Mouse (Mus musculus) midbrain, embryonic 12.5 days (tissue): ENCODE measurements at regions not wholly inside any gene's neighbourhood (a gene's known extent, or its start where the extent isn't known, plus 50 kb on each side); places are given as distances from the start of the nearest gene placed in this dataset. TPM values are rescaled to one million over a fixed set of nuclear protein-coding genes. Genes with fewer than 3 reads are reported as not detected.

ENCODE experiments used
- ATAC-seq: fragments of 200-750 bp; cut with Nextera tagmentation; 2 replicates; pipeline ENCODE4 v1.8.0; 2017; ENCODE audit warnings: low read depth, moderate TSS enrichment, moderate library complexity; ENCODE audit not compliant: low FRiP score
- H3K27ac ChIP-seq: fragments of 300-500 bp; sonication (generic); replicated peaks from 2 replicates; pipeline ENCODE4 v1.5.1; 2016; ENCODE audit warnings: mild to moderate bottlenecking
- H3K27me3 ChIP-seq: fragments of 300-500 bp; sonication (generic); 2 replicates; pipeline ENCODE4 v1.6.1; 2016; ENCODE audit warnings: mild to moderate bottlenecking
- H3K36me3 ChIP-seq: fragments of 300-500 bp; sonication (generic); 2 replicates; pipeline ENCODE4 v1.6.1; 2016
- H3K4me1 ChIP-seq: fragments of 300-500 bp; sonication (generic); 2 replicates; pipeline ENCODE4 v1.6.1; 2016
- H3K4me2 ChIP-seq: fragments of 300-500 bp; sonication (generic); replicated peaks from 2 replicates; pipeline ENCODE4 v1.6.1; 2016; ENCODE audit warnings: mild to moderate bottlenecking, moderate library complexity
- H3K4me3 ChIP-seq: fragments of 300-500 bp; sonication (generic); 2 replicates; pipeline ENCODE4 v1.5.1; 2016; ENCODE audit warnings: mild to moderate bottlenecking
- H3K9ac ChIP-seq: fragments of 300-500 bp; sonication (generic); replicated peaks from 2 replicates; pipeline ENCODE4 v1.6.1; 2016; ENCODE audit warnings: mild to moderate bottlenecking, moderate library complexity
- H3K9me3 ChIP-seq: fragments of 300-500 bp; sonication (generic); 2 replicates; pipeline ENCODE4 v1.6.1; 2016; ENCODE audit warnings: mild to moderate bottlenecking
- WGBS: fragments of 180-500 bp; shearing (Covaris S2); methylation state at CpG from one replicate; pipeline ENCODE4 v1.1.7; 2016; 5-methylcytosine and 5-hydroxymethylcytosine counted together
- microRNA-seq: library from miRNA; unstranded; fragments of <30 nt; microRNA quantifications from one replicate; pipeline ENCODE4, GENCODE M21; 2017

DNA sequence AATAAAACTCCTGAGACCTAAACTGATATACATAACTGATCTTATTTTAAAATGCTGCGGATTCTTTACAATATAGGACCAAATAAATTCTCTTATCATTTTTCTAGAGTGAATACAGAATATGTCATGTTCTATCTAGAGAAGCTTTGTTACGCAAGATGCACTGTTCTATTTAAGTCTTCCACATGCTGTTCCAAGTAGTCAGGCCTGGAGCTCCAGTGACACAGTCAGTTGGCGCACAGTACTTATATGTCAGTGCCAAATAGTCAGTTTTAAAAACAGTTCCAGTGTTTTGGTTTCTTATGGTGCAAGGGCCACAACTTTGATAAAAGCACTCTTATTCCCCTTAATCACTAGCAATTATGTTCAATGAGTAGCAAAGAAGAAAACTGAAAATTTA is 344.3 kb upstream of the Slitrk5 start:
- Histone ChIP-seq H3K27ac (no peak overlapping the region), H3K4me2 (no peak overlapping the region), H3K27me3 (no peaks in the 10 kb centered on the region), H3K9me3 (no peaks in the 10 kb centered on the region), H3K4me3 (no peak overlapping the region), H3K36me3 (no peaks in the 10 kb centered on the region), H3K4me1 (no peaks in the 10 kb centered on the region), H3K9ac (no peak overlapping the region)
- no peak for ATAC-seq
- 90% methylated on average over 3 of the region's 3 CpGs for WGBS

DNA sequence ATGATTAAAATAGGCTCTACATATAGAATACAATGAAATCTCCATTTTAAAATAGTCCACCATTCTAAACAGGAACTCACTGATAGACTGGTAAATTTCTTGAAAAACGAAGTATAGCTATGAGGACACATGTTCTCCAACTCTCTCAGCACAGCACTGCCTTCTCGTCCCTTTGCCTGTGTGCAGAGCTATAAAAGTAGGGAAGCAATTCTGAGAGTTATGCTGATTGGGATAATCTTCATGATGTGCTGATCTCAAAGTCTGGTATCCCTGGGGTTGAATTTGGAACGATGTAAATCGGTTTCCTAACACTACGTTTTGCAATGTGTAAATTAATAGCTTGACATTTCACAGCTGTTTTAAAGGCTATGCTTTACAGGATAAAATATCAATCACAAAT is 321.4 kb upstream of the Slitrk5 start:
- Histone ChIP-seq H3K4me2 (no peak overlapping the region), H3K9me3 (no peaks in the 10 kb centered on the region), H3K36me3 (no peaks in the 10 kb centered on the region), H3K9ac (no peak overlapping the region), H3K4me1 (no peaks in the 10 kb centered on the region), H3K27me3 (no peaks in the 10 kb centered on the region), H3K27ac (no peak overlapping the region), H3K4me3 (no peak overlapping the region)
- WGBS, result 94% methylated on average over 5 of the region's 5 CpGs
- ATAC-seq, result no peak

DNA sequence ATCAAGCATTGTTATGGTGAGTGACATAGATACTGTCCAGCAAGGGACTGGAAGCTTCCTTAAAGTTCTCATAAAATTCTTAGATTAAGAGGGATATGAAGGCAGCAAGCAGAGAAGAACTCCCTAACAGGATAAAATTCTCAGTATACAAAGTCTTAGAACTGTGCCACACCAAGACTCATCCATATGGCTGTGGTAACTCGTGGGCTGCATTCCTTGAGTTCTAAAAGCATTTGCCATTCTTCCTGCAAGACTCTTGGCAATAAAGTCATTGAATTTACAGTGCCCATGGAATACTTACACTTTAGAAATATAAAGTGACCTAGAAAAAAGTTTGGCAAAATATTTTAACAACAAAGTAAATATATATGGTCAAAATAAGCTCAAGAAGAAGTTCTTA is 278.1 kb upstream of the Slitrk5 start:
- H3K4me3 ChIP-seq, result no peak overlapping the region
- H3K9ac ChIP-seq, result no peak overlapping the region
- no peaks in the 10 kb centered on the region for H3K4me1 ChIP-seq
- ATAC-seq, result no peak
- H3K27ac ChIP-seq, result no peak overlapping the region
- no peaks in the 10 kb centered on the region for H3K9me3 ChIP-seq
- no peaks in the 10 kb centered on the region for H3K36me3 ChIP-seq
- no peaks in the 10 kb centered on the region for H3K27me3 ChIP-seq
- 81% methylated on average over 1 of the region's 1 CpGs for WGBS
- no peak overlapping the region for H3K4me2 ChIP-seq

DNA sequence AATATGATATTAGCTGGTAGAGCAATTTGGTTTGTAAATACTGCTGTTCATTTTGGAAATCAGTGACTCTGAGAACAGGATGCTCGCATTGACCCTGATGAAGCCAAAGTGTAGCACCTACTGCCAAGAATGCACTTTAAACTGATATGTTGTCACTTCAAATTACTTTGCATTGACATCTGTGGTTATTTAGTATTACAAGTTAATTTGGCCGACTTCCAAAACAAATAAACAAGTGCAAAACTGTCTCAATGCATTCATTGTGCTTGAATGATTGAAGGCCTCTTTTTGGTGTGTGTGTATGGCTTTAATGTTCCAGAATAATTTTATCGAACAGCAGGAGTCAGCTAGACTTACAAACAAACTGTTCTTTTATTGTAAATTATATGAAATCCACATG is 274.1 kb upstream of the Slitrk5 start:
- H3K27me3 ChIP-seq, result no peaks in the 10 kb centered on the region
- WGBS, result 74% methylated on average over 3 of the region's 3 CpGs
- no peak overlapping the region for H3K9ac ChIP-seq
- ATAC-seq, result no peak
- no peaks in the 10 kb centered on the region for H3K4me1 ChIP-seq
- H3K27ac ChIP-seq, result no peak overlapping the region
- H3K36me3 ChIP-seq, result no peaks in the 10 kb centered on the region
- H3K4me2 ChIP-seq, result no peak overlapping the region
- no peak overlapping the region for H3K4me3 ChIP-seq
- H3K9me3 ChIP-seq, result no peaks in the 10 kb centered on the region

DNA sequence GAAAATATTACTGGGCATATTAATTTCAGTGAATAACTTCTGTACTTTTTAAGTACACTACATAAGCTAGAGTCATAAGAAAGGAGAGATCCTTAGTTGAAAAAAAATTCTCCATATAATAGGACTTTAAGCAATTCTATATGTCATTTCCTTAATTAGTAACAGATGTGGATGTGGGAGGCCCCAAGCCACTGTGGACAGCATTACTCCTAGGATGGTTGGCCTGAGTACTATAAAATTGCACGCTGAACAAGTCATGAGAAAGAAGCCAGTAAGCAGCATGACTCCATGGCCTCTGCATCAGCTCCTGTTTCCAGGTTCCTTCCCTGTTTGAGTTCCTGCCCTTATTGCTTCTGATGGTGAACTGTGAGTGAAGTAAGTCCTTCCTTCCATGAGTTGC is 272.4 kb upstream of the Slitrk5 start:
- no peak overlapping the region for H3K4me3 ChIP-seq
- no peaks in the 10 kb centered on the region for H3K36me3 ChIP-seq
- ATAC-seq, result no peak
- H3K4me1 ChIP-seq, result no peaks in the 10 kb centered on the region
- no peak overlapping the region for H3K9ac ChIP-seq
- H3K27ac ChIP-seq, result no peak overlapping the region
- H3K9me3 ChIP-seq, result no peaks in the 10 kb centered on the region
- WGBS, result 76% methylated on average over 1 of the region's 1 CpGs
- no peak overlapping the region for H3K4me2 ChIP-seq
- no peaks in the 10 kb centered on the region for H3K27me3 ChIP-seq

DNA sequence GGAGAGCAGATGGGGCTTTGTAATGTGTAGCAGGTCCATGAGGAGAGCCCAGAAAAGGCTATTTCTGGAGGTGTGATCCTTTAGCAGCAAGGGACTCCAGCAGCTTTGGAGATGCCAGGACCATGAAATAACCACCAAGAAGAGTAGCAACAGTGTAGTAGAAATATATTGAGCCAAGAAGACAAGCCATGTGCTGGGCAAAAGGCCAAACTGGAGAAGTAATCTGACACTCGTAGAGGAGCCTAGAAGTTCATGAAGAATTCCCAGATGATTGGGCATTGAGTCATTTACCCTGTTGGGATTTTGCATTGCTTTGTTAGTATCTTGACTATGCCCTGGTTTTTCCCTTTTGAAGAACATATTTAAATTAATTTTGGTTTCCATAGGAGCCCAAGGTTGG is 271.3 kb upstream of the Slitrk5 start:
- Histone ChIP-seq H3K4me2 (no peak overlapping the region), H3K27me3 (no peaks in the 10 kb centered on the region), H3K4me3 (no peak overlapping the region), H3K4me1 (no peaks in the 10 kb centered on the region), H3K36me3 (no peaks in the 10 kb centered on the region), H3K9me3 (no peaks in the 10 kb centered on the region), H3K9ac (no peak overlapping the region), H3K27ac (no peak overlapping the region)
- ATAC-seq, result no peak
- WGBS, result 82% methylated on average over 1 of the region's 1 CpGs

DNA sequence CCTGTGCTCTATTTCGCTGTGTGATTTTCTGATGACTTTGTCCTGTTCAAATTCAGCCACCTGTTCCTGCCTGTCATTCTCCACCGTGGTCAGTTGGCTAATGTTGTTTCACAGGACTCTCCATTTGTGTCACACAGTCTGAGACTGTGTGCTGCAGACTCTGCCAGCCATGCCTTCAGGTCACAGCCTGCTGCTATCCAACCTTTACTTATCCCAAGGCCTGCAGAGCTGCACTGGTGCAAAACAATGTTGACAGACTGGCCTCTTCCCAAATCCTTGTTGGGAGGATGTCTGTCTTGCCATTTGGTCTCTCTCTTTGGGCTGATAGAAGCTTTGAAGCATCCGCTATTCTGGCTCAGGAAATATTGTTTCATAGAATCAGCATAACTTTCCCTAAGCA is 261.4 kb upstream of the Slitrk5 start:
- no peaks in the 10 kb centered on the region for H3K27me3 ChIP-seq
- H3K9me3 ChIP-seq, result no peaks in the 10 kb centered on the region
- H3K4me2 ChIP-seq, result no peak overlapping the region
- H3K27ac ChIP-seq, result no peak overlapping the region
- no peak overlapping the region for H3K4me3 ChIP-seq
- H3K9ac ChIP-seq, result no peak overlapping the region
- 0 out of 2 replicates have a peak, but pooled peaks cover 2% of the 10 kb centered on the region for H3K4me1 ChIP-seq
- no peaks in the 10 kb centered on the region for H3K36me3 ChIP-seq
- no peak for ATAC-seq
- 96% methylated on average over 3 of the region's 3 CpGs for WGBS

DNA sequence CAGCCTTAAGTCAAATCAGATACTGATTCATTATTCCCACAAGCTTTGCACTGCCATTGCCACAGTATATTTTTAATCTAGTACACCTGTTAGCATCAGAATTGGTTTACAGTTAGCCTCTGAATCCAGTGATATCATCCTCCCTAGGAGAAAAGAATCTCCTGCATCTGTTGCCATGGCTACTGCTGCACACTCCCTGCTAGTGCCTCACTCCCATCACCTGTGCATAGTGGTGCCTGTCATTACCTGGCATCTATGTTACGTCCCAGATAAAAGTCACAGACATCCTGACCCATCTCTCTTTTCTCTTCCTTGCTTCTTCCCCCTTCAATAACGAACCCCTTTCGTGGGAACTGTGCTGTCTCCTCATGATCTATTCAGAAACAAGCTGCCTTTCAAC is 256.4 kb upstream of the Slitrk5 start:
- peak; percentile 50; the same call in 1 of the 2 replicates for ATAC-seq
- Histone ChIP-seq H3K9me3 (no peaks in the 10 kb centered on the region), H3K4me1 (peaks cover 7% of the 10 kb centered on the region; the same call in 1 of the 2 replicates), H3K4me3 (no peak overlapping the region), H3K4me2 (no peak overlapping the region), H3K27me3 (no peaks in the 10 kb centered on the region), H3K27ac (no peak overlapping the region), H3K36me3 (no peaks in the 10 kb centered on the region), H3K9ac (no peak overlapping the region)
- 76% methylated on average over 3 of the region's 3 CpGs for WGBS

DNA sequence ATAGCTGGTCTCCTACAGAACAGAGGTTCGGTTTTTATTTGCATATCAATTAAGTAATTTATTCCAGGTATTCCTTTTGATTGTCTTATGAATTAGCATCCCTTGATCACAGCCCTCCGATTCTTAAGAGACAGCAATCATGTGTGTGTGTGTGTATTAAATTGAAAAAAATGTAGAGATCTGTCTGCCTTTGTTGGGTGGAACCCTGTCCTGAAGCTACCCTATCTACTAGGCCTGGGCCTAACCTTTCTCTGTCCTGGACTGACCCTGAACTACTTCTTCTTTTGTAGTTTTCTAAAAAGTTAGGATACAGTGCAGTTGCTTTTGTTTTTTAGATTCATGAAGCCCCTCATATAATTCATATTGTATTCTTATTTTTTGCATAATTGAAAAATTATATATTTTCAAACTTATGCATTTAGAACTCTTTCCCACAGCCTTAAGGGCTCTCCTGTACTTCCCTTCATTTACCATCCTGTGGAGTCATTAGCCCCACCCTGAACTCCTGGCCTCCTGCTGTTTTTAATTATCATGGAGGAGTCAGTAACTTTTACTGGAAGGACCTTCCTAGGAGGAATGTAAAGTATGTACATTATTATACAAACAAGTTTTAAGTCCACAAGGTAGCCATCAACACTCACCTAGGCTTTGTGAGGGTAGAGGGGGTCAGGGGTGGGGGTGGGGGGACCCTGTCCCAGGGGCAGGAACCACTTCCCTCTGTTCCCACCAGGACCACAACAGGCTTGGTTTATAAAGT is 245.6 kb upstream of the Slitrk5 start:
- ATAC-seq, result no peak
- Histone ChIP-seq H3K4me3 (no peak overlapping the region), H3K27me3 (no peaks in the 10 kb centered on the region), H3K27ac (no peak overlapping the region), H3K9me3 (no peaks in the 10 kb centered on the region), H3K9ac (no peak overlapping the region), H3K4me2 (no peak overlapping the region), H3K36me3 (no peaks in the 10 kb centered on the region), H3K4me1 (no peaks in the 10 kb centered on the region)
- WGBS, result 94% methylated on average over 2 of the region's 2 CpGs

Small RNAs in the stretch of these regions (microRNA-seq; reads per million reads assigned to microRNA genes)
- gene Gm22802, result not detected
